ENCODE assay signal across 28 mouse cellular contexts in genomic region chr17:63143825-63144224, GRCm38 (mm10).
DNase-seq lines count a peak whose midpoint lies in the region; ATAC-seq and TF ChIP-seq lines count a peak whose summit lies in the region.
"Had no signal": no experiment of that assay in that cellular context is flagged by ENCODE, and none has a peak within 500 bp of the region (broad histone marks: within the 10 kb centered on the region; RNA-seq: fewer than 3 reads in every experiment).

No protein-coding gene starts in this region.

- H3K9ac ChIP-seq in forebrain, embryonic 11.5 days (ENCODE audit: low read length): no peak overlapping the region
- no peak overlapping the region for H3K9ac ChIP-seq in forebrain, embryonic 15.5 days (replicated peaks)
- H3K9ac ChIP-seq in midbrain, embryonic 11.5 days (ENCODE audit: low read length): no peak overlapping the region
- H3K9ac ChIP-seq in midbrain, postnatal 0 days (replicated peaks; ENCODE audit: low read length, poor library complexity, severe bottlenecking): no peak overlapping the region
- H3K9ac ChIP-seq in midbrain, embryonic 13.5 days (replicated peaks): no peak overlapping the region
- H3K9ac ChIP-seq: embryonic facial prominence, embryonic 15.5 days; hindbrain, embryonic 12.5 days; liver, embryonic 12.5 days; liver, postnatal 0 days had no signal

- H3K27ac ChIP-seq in forebrain, embryonic 11.5 days (ENCODE audit: low read depth, low read length): peak overlapping the region; percentile 64; the same call in 1 of the 2 replicates
- H3K27ac ChIP-seq in forebrain, embryonic 15.5 days (replicated peaks): no peak overlapping the region
- 0 out of 2 replicates have a peak overlapping the region, but pooled peaks have one; percentile 42 for H3K27ac ChIP-seq in midbrain, embryonic 11.5 days (ENCODE audit: low read depth, low read length)
- no peak overlapping the region for H3K27ac ChIP-seq in midbrain, postnatal 0 days (ENCODE audit: low read depth, low read length)
- peak overlapping the region; percentile 83 for H3K27ac ChIP-seq in midbrain, embryonic 13.5 days
- H3K27ac ChIP-seq: embryonic facial prominence, embryonic 10.5 days; embryonic facial prominence, embryonic 15.5 days; gastrocnemius, adult 2 months; liver, embryonic 12.5 days had no signal

- TF ChIP-seq CTCF in midbrain, postnatal 0 days (IDR thresholded peaks at IDR 0.05): no peak

- no peaks in the 10 kb centered on the region for H3K36me3 ChIP-seq in forebrain, embryonic 11.5 days (ENCODE audit: control insufficient read depth, insufficient read depth, low read length)
- H3K36me3 ChIP-seq in forebrain, embryonic 15.5 days: no peaks in the 10 kb centered on the region
- H3K36me3 ChIP-seq in midbrain, embryonic 11.5 days (ENCODE audit: control insufficient read depth, insufficient read depth, low read length): no peaks in the 10 kb centered on the region
- no peaks in the 10 kb centered on the region for H3K36me3 ChIP-seq in midbrain, postnatal 0 days (ENCODE audit: insufficient read depth, low read length)
- H3K36me3 ChIP-seq in midbrain, embryonic 13.5 days: no peaks in the 10 kb centered on the region
- H3K36me3 ChIP-seq: embryonic facial prominence, embryonic 10.5 days; embryonic facial prominence, embryonic 15.5 days; hindbrain, embryonic 12.5 days; liver, embryonic 12.5 days had no signal

- H3K27me3 ChIP-seq in forebrain, embryonic 11.5 days (ENCODE audit: control insufficient read depth, insufficient read depth, low read length): peaks cover 5% of the 10 kb centered on the region; the same call in 1 of the 2 replicates
- no peaks in the 10 kb centered on the region for H3K27me3 ChIP-seq in forebrain, embryonic 15.5 days
- peaks cover 15% of the 10 kb centered on the region for H3K27me3 ChIP-seq in midbrain, embryonic 11.5 days (ENCODE audit: control insufficient read depth, insufficient read depth, low read length)
- H3K27me3 ChIP-seq in midbrain, postnatal 0 days (ENCODE audit: insufficient read depth, low read length): no peaks in the 10 kb centered on the region
- no peaks in the 10 kb centered on the region for H3K27me3 ChIP-seq in midbrain, embryonic 13.5 days
- H3K27me3 ChIP-seq: embryonic facial prominence, embryonic 15.5 days; hindbrain, embryonic 12.5 days; liver, embryonic 12.5 days; megakaryocyte, embryonic 14.5 days had no signal

- H3K4me2 ChIP-seq in forebrain, embryonic 11.5 days (ENCODE audit: low read depth, low read length, severe bottlenecking): peak overlapping the region; percentile 18; the same call in 1 of the 2 replicates
- H3K4me2 ChIP-seq in forebrain, embryonic 15.5 days (replicated peaks): no peak overlapping the region
- peak overlapping the region; percentile 24 for H3K4me2 ChIP-seq in midbrain, embryonic 11.5 days
- no peak overlapping the region for H3K4me2 ChIP-seq in midbrain, postnatal 0 days (ENCODE audit: low read depth, low read length, poor library complexity, severe bottlenecking)
- peak overlapping the region; percentile 27; the same call in 1 of the 2 replicates for H3K4me2 ChIP-seq in midbrain, embryonic 13.5 days (replicated peaks)
- H3K4me2 ChIP-seq: embryonic facial prominence, embryonic 15.5 days; liver, embryonic 12.5 days had no signal

- peak; percentile 72 for DNase-seq in forebrain, embryonic 11.5 days (ENCODE audit: low spot score)
- DNase-seq in midbrain, embryonic 11.5 days (ENCODE audit: low spot score, missing footprints): peak; percentile 85
- DNase-seq in midbrain, postnatal 0 days (ENCODE audit: low spot score): no peak
- peak; percentile 30 for DNase-seq in ZHBTc4 (ENCODE audit: low read depth, low spot score)
- no peak for DNase-seq in gastrocnemius, postnatal 25 days
- DNase-seq in kidney, postnatal 10 days: no peak
- DNase-seq: adrenal gland, adult 2 months; adrenal gland, postnatal 36 days; cerebellum, adult 8-10 months; cerebellum, postnatal 25 days; gastrocnemius, adult 2 months; heart, postnatal 14 days; kidney, adult 9 months; kidney, postnatal 4 days; left cerebral cortex, postnatal 4 days; liver, postnatal 0 days; lung, postnatal 4 days; thymus, adult 2 months; thymus, postnatal 36 days had no signal

- H3K9me3 ChIP-seq in forebrain, embryonic 11.5 days (ENCODE audit: control insufficient read depth, low read length): no peaks in the 10 kb centered on the region
- no peaks in the 10 kb centered on the region for H3K9me3 ChIP-seq in forebrain, embryonic 15.5 days
- H3K9me3 ChIP-seq in midbrain, embryonic 11.5 days (ENCODE audit: control insufficient read depth, low read length): no peaks in the 10 kb centered on the region
- H3K9me3 ChIP-seq in midbrain, postnatal 0 days (ENCODE audit: low read length): no peaks in the 10 kb centered on the region
- H3K9me3 ChIP-seq in midbrain, embryonic 13.5 days: no peaks in the 10 kb centered on the region
- H3K9me3 ChIP-seq: embryonic facial prominence, embryonic 10.5 days; embryonic facial prominence, embryonic 15.5 days; hindbrain, embryonic 12.5 days; liver, embryonic 12.5 days; megakaryocyte, embryonic 14.5 days had no signal

- WGBS in forebrain, embryonic 11.5 days: 18% methylated on average over 7 of the region's 7 CpGs
- 12% methylated on average over 7 of the region's 7 CpGs for WGBS in forebrain, embryonic 15.5 days
- WGBS in midbrain, embryonic 11.5 days: 26% methylated on average over 7 of the region's 7 CpGs
- 23% methylated on average over 7 of the region's 7 CpGs for WGBS in midbrain, postnatal 0 days
- 14% methylated on average over 7 of the region's 7 CpGs for WGBS in midbrain, embryonic 13.5 days

- no peak overlapping the region for H3K4me3 ChIP-seq in forebrain, embryonic 11.5 days (ENCODE audit: low read depth, low read length)
- no peak overlapping the region for H3K4me3 ChIP-seq in forebrain, embryonic 15.5 days
- no peak overlapping the region for H3K4me3 ChIP-seq in midbrain, embryonic 11.5 days (ENCODE audit: low read depth, low read length)
- H3K4me3 ChIP-seq in midbrain, postnatal 0 days (ENCODE audit: low read depth, low read length): no peak overlapping the region
- H3K4me3 ChIP-seq in midbrain, embryonic 13.5 days (replicated peaks): no peak overlapping the region
- H3K4me3 ChIP-seq: embryonic facial prominence, embryonic 10.5 days; embryonic facial prominence, embryonic 15.5 days; gastrocnemius, adult 2 months; hindbrain, embryonic 12.5 days; liver, embryonic 12.5 days; megakaryocyte, embryonic 14.5 days had no signal

- ATAC-seq in forebrain, embryonic 11.5 days (replicated peaks; ENCODE audit: low FRiP score): no peak; the same call in 1 of the 2 replicates
- no peak for ATAC-seq in forebrain, embryonic 15.5 days (replicated peaks)
- ATAC-seq in midbrain, embryonic 11.5 days (ENCODE audit: low FRiP score): no peak
- ATAC-seq in midbrain, postnatal 0 days (ENCODE audit: low FRiP score): no peak
- ATAC-seq in midbrain, embryonic 13.5 days: no peak
- ATAC-seq: activated CD4-positive, CD25-positive, alpha-beta regulatory T cell, adult 4 months; intestine, postnatal 0 days; liver, embryonic 12.5 days; liver, postnatal 0 days had no signal

- H3K4me1 ChIP-seq in forebrain, embryonic 11.5 days (replicated peaks; ENCODE audit: control insufficient read depth, insufficient read depth, low read length): peaks cover 22% of the 10 kb centered on the region
- H3K4me1 ChIP-seq in forebrain, embryonic 15.5 days: peaks cover 30% of the 10 kb centered on the region
- H3K4me1 ChIP-seq in midbrain, embryonic 11.5 days (ENCODE audit: control insufficient read depth, insufficient read depth, low read length): peaks cover 36% of the 10 kb centered on the region
- H3K4me1 ChIP-seq in midbrain, postnatal 0 days (ENCODE audit: insufficient read depth, low read length): peaks cover 17% of the 10 kb centered on the region
- H3K4me1 ChIP-seq in midbrain, embryonic 13.5 days (replicated peaks): peaks cover 53% of the 10 kb centered on the region
- H3K4me1 ChIP-seq: embryonic facial prominence, embryonic 15.5 days; megakaryocyte, embryonic 14.5 days had no signal

Comparison
In these comparisons a context has a peak if more than half of its experiments do, and no peak if none do; other contexts are left out.
1. DNase-seq: peak in forebrain, embryonic 11.5 days (single experiment), midbrain, embryonic 11.5 days (single experiment) and ZHBTc4 (single experiment); none in midbrain, postnatal 0 days (single experiment), gastrocnemius, postnatal 25 days (single experiment) and kidney, postnatal 10 days (single experiment).
2. H3K27ac ChIP-seq: peak in forebrain, embryonic 11.5 days (single experiment), midbrain, embryonic 11.5 days (single experiment) and midbrain, embryonic 13.5 days (single experiment); none in forebrain, embryonic 15.5 days (single experiment) and midbrain, postnatal 0 days (single experiment).
3. H3K4me2 ChIP-seq: peak in forebrain, embryonic 11.5 days (single experiment), midbrain, embryonic 11.5 days (single experiment) and midbrain, embryonic 13.5 days (single experiment); none in forebrain, embryonic 15.5 days (single experiment) and midbrain, postnatal 0 days (single experiment).